Mouse (Mus musculus) left cerebral cortex, adult 18-20 months (tissue): ENCODE measurements at regions not wholly inside any gene's neighbourhood (a gene's known extent, or its start where the extent isn't known, plus 50 kb on each side); places are given as distances from the start of the nearest gene placed in this dataset.

ENCODE experiments used
- DNase-seq, 2 experiments: peaks; one replicate each; pipeline ENCODE4 v3.0.0; 2021 to 2022; ENCODE audit warnings: low spot score in 2 of 2, mixed read lengths in 1 of 2

- DNase-seq = no peak
These were observed 1515.3 kb downstream of the Slc22a22 start for GRCm38 (mm10) chr15:55962093-55962492.
